Mouse (Mus musculus): ENCODE measurements at regions not wholly inside any gene's neighbourhood (a gene's known extent, or its start where the extent isn't known, plus 50 kb on each side); places are given as distances from the start of the nearest gene placed in this dataset.

GRCm38 (mm10) chrX:14592793-14593192 is 381.8 kb downstream of the H2al1n start:
- ATAC-seq = no peak
- Histone ChIP-seq H3K27ac (no peak overlapping the region), H3K9ac (no peak overlapping the region), H3K4me3 (no peak overlapping the region), H3K36me3 (no peaks in the 10 kb centered on the region), H3K9me3 (replicated peaks) (no peaks in the 10 kb centered on the region), H3K4me1 (no peaks in the 10 kb centered on the region), H3K4me2 (no peak overlapping the region), H3K27me3 (replicated peaks) (no peaks in the 10 kb centered on the region)
- WGBS (ENCODE audit: insufficient replicate concordance) = 52% methylated on average over 1 of the region's 1 CpGs

GRCm38 (mm10) chrX:14596799-14597198 is 385.9 kb downstream of the H2al1n start:
- Histone ChIP-seq H3K9me3 (replicated peaks) (no peaks in the 10 kb centered on the region), H3K36me3 (no peaks in the 10 kb centered on the region), H3K4me1 (no peaks in the 10 kb centered on the region), H3K4me2 (no peak overlapping the region), H3K9ac (no peak overlapping the region), H3K27ac (no peak overlapping the region), H3K27me3 (replicated peaks) (no peaks in the 10 kb centered on the region), H3K4me3 (no peak overlapping the region)
- ATAC-seq = no peak

GRCm38 (mm10) chrX:14601916-14602315 is 391.0 kb downstream of the H2al1n start:
- Histone ChIP-seq H3K9me3 (replicated peaks) (no peaks in the 10 kb centered on the region), H3K27me3 (replicated peaks) (no peaks in the 10 kb centered on the region), H3K4me3 (no peak overlapping the region), H3K27ac (no peak overlapping the region), H3K9ac (no peak overlapping the region), H3K36me3 (no peaks in the 10 kb centered on the region), H3K4me1 (no peaks in the 10 kb centered on the region), H3K4me2 (no peak overlapping the region)
- ATAC-seq = no peak
- WGBS (ENCODE audit: insufficient replicate concordance) = 81% methylated on average over 2 of the region's 2 CpGs

- H3K27me3 ChIP-seq (replicated peaks) = no peaks in the 10 kb centered on the region
- no peaks in the 10 kb centered on the region for H3K36me3 ChIP-seq
- H3K4me1 ChIP-seq = no peaks in the 10 kb centered on the region
- 83% methylated on average over 1 of the region's 1 CpGs for WGBS (ENCODE audit: insufficient replicate concordance)
- ATAC-seq = no peak
- H3K9me3 ChIP-seq (replicated peaks) = no peaks in the 10 kb centered on the region
- no peak overlapping the region for H3K27ac ChIP-seq
- H3K4me3 ChIP-seq = no peak overlapping the region
- H3K9ac ChIP-seq = no peak overlapping the region
- H3K4me2 ChIP-seq = no peak overlapping the region
Observed at GRCm38 (mm10) chrX:14609196-14609595, 398.2 kb downstream of the H2al1n start.

- ATAC-seq = peak; percentile 18; the same call in 1 of the 2 replicates
- H3K27ac ChIP-seq = no peak overlapping the region
Observed at GRCm38 (mm10) chrX:14628267-14628901, 417.4 kb downstream of the H2al1n start.

GRCm38 (mm10) chrX:14639378-14639777 is 428.4 kb downstream of the H2al1n start:
- ATAC-seq = no peak
- 44% methylated on average over 3 of the region's 3 CpGs for WGBS (ENCODE audit: insufficient replicate concordance)
- no peaks in the 10 kb centered on the region for H3K36me3 ChIP-seq

More at GRCm38 (mm10) chrX:14628267-14628901, 417.4 kb downstream of the H2al1n start:
- 26% methylated on average over 10 of the region's 10 CpGs for WGBS (ENCODE audit: insufficient replicate concordance)
- Histone ChIP-seq H3K4me3 (no peak overlapping the region), H3K27me3 (replicated peaks) (no peaks in the 10 kb centered on the region), H3K9me3 (replicated peaks) (no peaks in the 10 kb centered on the region), H3K4me2 (no peak overlapping the region), H3K36me3 (no peaks in the 10 kb centered on the region), H3K4me1 (no peaks in the 10 kb centered on the region), H3K9ac (no peak overlapping the region)

GRCm38 (mm10) chrX:14664852-14665251 is 453.9 kb downstream of the H2al1n start:
- no peak for ATAC-seq
- Histone ChIP-seq H3K4me2 (no peak overlapping the region), H3K36me3 (no peaks in the 10 kb centered on the region), H3K9me3 (replicated peaks) (no peaks in the 10 kb centered on the region), H3K4me3 (no peak overlapping the region), H3K27ac (no peak overlapping the region), H3K9ac (no peak overlapping the region), H3K4me1 (no peaks in the 10 kb centered on the region), H3K27me3 (replicated peaks) (no peaks in the 10 kb centered on the region)
- WGBS (ENCODE audit: insufficient replicate concordance) = 50% methylated on average over 3 of the region's 3 CpGs

More at GRCm38 (mm10) chrX:14639378-14639777, 428.4 kb downstream of the H2al1n start:
- Histone ChIP-seq H3K4me3 (no peak overlapping the region), H3K9me3 (replicated peaks) (no peaks in the 10 kb centered on the region), H3K27ac (no peak overlapping the region), H3K9ac (no peak overlapping the region), H3K27me3 (replicated peaks) (no peaks in the 10 kb centered on the region), H3K4me1 (no peaks in the 10 kb centered on the region), H3K4me2 (no peak overlapping the region)

GRCm38 (mm10) chrX:14696375-14696774 is 485.4 kb downstream of the H2al1n start:
- no peak overlapping the region for H3K27ac ChIP-seq
- H3K4me1 ChIP-seq = no peaks in the 10 kb centered on the region
- WGBS (ENCODE audit: insufficient replicate concordance) = 70% methylated on average over 2 of the region's 2 CpGs
- no peak for ATAC-seq
- H3K9me3 ChIP-seq (replicated peaks) = no peaks in the 10 kb centered on the region
- no peaks in the 10 kb centered on the region for H3K27me3 ChIP-seq (replicated peaks)
- no peak overlapping the region for H3K9ac ChIP-seq
- H3K4me3 ChIP-seq = no peak overlapping the region
- no peaks in the 10 kb centered on the region for H3K36me3 ChIP-seq
- no peak overlapping the region for H3K4me2 ChIP-seq

- Histone ChIP-seq H3K9ac (no peak overlapping the region), H3K4me1 (no peaks in the 10 kb centered on the region), H3K36me3 (no peaks in the 10 kb centered on the region), H3K4me2 (no peak overlapping the region), H3K9me3 (replicated peaks) (no peaks in the 10 kb centered on the region), H3K4me3 (no peak overlapping the region), H3K27me3 (replicated peaks) (no peaks in the 10 kb centered on the region), H3K27ac (no peak overlapping the region)
- ATAC-seq = no peak
Observed at GRCm38 (mm10) chrX:14738999-14739398, 528.1 kb downstream of the H2al1n start.
